Mouse (Mus musculus) cerebellum, adult 8-10 months (tissue): ENCODE results near the gene Apol9a.

Experiments
- DNase-seq: peaks from one replicate; pipeline ENCODE4 v3.0.0; 2022

Apol9a gene

DNA sequence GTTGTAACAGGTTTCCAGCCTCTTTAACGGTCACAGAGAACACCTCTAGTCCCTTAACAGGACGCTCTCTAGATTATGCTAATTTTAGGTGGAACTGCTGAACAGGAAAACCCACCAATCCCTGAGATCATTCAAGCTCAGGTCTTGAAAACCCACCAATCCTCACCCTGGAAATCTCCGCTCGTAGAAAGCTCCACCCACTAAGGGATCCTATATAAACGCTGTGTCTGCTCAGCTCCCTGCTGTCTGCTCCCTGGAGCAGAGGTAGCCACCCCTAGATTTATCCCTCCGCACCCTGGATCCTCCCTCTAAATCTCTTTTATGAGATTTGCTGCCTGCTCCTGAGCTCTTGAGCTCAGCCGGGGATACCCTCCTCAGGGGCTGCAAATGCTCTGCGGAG lies 40.3 kb downstream of the Apol9a start:
- DNase-seq = no peak

DNA sequence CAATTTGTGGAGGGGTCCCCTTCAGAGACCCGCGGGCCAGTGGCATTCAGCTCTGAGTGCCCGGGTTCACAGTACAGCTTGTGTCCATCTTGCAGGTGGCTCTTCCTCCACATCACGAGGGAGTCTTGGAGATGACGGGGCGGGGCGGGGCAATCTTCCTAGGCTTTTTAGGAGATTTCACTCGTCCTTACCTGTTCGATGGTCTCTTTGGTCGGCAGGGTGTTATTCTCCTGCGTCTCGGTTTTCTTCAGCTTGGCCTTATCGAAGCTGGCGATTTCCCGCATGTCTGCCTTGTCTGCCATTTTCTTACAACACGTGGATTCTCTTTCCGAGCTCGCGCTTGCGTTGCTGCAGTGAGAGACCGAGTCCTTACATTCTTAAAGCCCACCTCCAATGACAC lies 41.0 kb downstream of the Apol9a start:
- DNase-seq = no peak

DNA sequence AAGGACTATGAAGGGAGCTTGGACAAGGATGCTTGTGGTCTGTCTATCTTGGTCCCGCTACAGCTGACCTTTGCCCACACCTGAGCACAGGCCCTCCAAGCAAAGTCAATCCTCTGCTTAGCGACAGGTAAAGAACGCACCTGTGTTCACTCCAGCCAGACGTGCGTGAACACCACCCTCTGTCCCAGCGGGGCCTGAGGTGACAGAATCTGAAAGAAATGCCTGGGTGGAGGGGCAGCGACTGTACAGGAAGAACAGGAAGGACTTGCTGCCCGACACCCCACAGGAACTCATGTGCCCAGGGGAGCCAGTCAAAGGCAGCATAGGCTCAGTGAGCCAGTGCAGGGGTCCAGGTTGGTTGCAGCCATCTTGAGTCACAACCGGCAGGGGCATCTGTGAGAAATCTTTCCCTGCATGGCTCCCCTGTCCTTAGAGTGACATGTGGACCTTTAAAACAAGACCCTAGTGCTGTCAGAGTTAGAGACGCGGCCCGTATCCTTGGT lies 42.1 kb downstream of the Apol9a start:
- no peak for DNase-seq

DNA sequence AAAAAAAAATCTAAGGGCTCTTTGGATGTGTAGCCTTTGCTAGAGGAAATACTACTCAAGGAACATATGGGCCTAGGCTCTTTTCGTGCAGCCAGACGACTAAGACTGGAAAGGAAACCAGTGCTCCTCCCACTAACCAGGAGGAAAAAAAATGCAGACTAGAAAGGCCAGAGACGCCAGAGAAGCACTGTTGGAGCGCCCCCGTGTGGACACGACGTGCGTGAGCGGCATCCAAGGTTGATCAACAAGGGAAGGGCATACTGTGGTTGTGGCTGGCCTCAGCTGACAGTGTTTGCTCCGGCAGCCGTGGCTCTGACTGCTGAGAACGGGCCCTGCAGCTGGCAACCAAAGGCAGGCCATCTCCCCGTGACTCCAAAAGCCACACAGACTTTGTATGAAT lies 42.8 kb downstream of the Apol9a start:
- DNase-seq = peak; percentile 97

DNA sequence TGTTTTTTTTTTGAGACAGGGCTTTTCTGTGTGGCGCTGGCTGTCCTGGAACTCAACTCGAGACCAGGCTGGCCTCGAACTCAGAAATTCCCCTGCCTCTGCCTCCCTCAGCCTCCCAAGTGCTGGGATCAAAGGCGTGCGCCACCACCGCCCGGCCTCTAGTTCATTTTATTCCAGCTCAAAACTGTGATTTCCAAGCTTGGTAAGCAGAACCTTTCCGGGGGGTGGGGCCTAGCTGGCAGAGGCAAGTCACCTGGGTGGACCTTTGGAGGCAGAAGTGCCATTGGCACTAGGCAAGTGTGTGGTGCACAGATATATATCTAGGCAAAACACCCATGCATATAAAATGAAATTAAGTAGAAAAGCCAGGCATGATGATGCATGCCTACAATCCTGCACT lies 43.4 kb downstream of the Apol9a start:
- peak; percentile 53 for DNase-seq

DNA sequence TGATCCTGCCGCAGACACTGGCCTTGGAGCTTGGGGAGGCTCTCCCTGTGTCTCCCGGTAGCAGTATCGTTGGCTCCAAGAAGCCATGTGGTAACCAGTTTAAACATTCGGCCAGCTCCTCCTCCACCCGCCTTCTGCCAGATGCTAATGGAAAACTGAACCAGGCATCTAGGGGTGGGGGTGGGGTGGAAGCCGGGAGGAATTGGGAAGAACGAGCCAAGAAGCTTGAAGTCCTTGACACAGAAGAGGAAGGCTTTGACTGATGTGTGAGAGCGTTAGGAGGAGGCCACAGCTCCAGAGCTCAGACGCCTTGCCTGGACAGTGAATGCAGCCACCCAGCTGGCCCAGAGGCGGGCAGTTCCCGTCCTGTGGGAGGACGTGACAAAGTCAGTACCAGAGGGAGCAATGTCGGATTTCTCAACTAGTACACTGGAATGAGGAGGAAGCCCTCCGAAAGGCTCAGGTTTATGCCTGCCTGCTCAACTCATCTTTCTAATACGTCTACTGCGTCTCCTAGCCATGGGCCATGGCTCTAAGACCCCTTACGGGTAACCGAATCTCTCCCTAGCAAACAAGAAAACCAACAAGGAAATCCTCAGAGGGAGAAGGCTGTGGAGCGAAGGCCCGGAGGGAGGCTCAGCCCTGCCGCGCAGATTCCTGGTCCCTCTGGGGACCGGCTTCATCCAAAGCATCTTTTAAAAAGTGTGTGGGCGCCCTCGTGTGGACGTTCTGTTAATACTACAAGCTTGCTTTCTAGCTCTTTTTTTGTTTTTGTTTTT lies 44.0 kb downstream of the Apol9a start:
- peak; percentile 85 for DNase-seq

DNA sequence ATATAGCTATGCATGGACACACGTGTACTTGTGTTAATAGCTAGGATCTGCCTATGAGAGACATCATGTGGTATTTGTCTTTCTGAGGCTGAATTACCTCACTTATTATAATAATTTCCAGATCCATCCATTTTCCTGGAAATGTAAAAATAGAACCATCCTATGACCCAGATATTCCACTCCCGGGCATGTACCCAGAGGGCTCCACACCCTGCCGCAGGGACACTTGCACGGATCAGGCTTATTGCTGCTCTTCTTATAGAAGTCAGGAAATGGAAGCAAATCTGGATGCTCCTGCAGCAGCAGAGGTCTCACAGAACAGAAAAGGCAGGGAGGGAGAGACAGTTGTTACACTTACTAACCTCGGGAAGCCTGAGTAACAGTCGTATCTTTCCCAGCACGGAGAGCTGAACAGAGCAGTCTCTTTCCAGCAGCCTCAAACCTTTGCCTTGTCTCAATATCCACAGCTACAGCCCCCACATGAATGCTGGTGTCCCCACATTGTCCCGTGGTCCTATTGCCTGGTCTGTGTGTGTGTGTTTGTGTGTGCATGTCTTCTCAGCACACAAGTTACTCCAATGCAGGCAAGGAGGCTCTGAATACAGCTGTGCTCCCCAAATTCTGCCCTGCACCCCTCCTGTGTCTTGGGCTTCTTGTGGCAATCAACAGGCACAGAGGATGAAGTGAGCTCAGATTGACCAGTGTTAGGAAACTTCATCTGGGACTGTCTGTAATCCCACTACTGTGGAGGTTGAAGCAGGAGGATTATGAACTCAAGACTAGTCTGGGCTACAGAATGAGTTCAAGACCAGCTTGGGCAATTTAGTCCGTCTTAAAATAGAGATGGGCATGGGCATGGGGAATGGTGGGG lies 45.0 kb downstream of the Apol9a start:
- DNase-seq = no peak

DNA sequence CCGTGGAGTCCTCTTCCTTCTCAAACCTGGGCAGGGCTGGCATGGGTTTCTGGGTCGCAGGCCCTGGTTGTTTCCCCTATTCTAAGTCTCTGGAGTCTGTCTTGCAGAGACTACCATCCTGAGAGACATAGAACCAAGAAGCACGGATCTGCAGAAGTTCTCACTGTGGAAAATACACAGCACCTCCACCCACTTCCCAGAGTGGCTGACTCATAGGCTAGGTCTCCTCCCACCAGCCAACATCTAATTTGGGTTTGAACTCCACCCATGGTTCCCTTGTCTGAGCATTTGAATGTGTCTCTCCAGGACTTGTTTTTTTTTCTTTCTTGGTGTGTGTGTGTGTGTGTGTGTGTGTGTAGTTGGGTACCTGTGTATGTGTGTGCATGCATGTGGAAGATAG lies 46.9 kb downstream of the Apol9a start:
- DNase-seq = no peak

DNA sequence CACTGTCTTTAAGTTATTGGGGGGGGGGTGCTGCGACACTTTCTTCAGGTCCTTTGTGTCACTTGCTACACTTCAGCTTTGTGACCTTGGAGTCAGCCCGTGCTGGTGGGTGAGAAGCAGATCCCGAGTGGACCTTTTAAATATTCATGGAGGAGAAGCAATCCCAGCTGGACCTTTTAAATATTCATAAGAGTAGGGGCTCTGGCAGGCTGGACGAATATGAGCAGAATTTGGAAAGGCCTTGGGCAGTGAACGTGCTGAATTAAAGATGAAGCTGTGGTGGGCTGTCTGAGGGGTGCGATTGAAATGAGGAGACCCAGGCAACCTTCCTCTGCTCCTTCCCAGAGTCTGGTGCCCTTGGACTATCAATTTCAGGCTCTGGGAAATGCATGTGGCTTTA lies 47.4 kb downstream of the Apol9a start:
- no peak for DNase-seq

DNA sequence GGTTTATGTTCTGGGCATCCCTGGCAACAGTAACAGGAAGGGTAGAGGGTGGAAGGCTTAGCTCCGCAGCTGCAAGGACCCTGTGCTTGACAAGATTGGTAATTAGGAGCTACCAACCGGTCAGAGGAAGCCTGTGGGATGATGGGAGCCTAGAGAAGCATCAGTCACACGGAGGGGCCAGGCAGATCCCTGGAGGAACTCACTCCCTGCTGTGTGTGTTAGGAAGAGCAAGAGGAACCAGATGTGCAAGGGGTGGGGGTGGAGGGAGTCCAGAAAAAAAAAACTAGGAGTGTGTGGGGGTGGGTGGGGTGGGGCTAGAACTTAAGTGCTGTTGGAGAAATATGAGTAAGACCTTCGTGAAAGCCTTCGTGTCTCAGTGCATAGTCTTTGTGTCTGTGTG lies 48.0 kb downstream of the Apol9a start:
- no peak for DNase-seq

DNA sequence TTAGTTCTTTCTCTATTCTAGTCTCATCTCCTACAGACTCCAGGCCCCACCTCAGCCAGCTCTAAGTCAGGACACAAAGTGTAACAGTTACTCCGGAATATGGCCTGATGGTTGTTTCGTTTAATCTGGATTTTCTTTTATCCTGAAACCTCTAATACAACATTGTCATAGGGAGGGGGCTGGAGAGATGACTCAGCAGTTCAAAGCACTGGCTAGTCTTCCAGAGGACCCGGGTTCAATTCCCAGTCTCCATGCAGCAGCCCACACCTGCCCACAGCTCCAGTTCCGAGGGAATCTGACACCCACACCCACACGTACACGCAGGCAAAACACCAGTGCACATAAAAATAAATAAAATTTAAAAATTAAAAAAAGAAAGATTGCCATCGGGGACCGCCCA lies 51.0 kb downstream of the Apol9a start:
- DNase-seq = no peak

DNA sequence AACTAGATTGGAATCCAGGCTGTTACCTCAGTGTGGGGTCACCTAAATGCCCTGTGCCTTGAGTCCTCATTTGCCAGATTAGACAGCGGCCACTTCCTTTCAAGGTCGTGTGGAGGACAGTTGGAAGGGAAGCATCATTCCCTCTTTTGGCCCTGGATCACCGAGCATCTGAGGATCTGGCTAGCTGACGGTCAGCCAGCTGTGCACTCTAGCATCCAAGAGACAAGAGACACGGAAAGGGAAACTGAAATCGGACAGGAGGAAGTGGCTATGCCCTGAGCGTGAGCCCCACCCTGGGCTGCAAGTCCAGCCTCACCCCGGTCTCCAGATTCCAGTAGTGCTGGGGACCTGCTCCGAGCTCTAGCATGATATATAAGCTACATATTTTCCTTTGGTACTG lies 51.4 kb downstream of the Apol9a start:
- no peak for DNase-seq

DNA sequence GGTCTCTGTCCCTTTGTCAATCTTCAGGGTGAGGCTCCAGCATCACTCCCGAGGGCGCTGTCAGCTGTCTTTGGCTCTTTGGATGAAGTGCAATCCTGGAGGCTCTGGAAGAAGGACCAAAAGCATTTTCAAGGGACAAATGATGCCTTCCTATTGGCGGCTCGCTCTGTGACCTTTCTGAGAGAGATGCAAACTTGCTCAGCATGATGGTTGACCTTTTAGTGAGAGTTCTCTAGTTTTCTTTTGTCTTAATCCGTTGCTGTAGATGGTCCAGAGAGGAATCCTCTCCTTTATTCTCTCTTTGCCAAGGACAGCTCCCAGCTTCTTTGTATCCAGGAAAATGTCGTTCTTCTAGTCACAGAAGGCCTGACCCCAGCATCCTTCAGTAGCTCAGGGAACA lies 51.9 kb downstream of the Apol9a start:
- no peak for DNase-seq

DNA sequence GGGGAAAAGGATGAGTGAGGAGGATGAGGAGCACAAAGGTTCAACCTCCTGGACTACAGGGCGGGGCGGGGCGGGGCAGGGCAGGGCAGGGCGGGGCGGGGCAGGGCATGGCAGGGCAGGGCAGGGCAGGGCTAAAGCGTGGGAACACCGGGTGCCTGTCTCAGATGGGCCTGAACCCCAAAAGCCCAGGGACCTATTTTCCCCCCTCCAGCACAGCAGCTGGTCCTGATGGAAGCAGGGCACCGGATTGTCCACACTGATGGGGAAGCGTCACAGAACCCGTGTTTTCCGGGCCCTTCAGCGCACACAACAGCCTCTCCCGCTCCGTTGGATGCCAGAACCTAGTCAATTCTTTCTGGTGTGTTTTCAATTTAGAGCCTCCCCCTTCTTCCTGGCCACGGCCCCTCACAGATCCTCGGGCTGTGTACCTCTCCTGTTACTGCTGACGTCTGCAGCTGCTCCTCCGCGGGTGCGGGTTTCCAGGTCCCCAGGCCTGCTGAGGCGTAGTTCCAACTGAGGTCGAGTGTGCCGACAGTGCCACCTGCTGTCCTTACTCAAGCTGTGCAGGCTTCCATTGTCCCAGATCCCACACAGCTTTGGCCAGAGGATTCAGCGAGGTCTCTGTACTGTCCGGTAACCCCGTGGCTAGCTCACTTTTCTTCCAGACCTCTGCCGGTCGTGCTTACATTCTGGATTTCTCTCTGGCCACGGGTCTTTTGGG lies 52.5 kb downstream of the Apol9a start:
- DNase-seq = peak; percentile 91

DNA sequence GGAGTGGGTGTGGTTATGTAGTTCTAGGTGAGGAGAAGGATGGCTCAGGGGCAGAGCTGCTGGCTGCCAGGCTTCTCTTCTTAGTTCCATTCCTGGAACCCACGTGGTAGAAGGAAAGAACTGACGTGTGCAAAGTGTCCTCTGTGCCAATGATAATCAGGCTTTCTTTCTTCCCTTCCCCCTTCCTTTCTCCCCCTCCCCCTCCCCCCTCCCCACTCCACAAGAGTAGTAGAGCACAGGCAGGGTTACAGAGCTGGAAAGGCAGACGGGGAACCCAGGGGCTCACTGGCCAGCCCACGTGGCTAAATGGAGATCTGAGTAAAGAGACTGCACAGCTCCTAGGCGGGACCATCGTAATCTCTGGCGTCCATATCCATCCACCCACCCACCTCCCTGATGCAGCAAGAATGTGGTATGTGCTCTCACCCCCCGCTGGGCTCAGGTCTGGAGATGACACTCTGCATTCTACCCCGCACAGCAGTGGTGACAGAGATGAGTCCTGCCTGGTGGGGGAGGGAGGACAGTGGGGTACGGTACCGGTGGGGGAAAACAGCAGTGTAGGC lies 54.6 kb downstream of the Apol9a start:
- no peak for DNase-seq

DNA sequence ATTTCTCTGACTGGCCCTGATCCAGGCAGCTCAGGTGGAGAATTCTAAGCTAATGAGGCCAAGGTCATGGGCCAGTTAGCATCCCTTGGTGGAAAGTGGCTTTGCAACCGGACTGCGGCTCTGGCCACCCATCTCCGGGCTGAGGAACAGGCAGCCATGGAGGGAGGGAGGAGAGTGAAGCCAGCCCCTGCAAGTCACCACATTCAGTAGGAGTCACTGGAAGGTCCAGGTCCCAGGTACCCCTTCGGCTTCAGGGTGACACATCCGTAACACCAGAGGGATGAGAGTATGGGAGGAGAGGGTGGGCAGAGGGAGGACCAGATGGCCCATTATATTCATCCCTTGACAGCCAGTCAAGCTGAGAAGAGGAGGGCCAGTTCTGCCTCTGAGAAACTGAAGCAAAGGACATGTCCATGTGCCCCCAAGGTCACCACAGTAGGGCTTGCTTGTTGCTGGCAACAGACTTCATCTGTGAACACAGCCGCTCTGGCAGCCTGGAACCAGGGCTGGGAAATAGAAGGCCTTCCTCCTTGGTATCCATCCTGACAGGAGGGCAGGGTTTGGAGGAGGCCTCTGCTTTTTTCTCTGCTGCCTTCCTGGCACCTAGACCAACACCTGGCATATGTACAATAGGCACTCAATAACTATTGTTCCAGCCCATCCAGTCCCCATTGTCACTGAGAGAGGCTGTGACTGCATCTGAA lies 55.9 kb downstream of the Apol9a start:
- no peak for DNase-seq

DNA sequence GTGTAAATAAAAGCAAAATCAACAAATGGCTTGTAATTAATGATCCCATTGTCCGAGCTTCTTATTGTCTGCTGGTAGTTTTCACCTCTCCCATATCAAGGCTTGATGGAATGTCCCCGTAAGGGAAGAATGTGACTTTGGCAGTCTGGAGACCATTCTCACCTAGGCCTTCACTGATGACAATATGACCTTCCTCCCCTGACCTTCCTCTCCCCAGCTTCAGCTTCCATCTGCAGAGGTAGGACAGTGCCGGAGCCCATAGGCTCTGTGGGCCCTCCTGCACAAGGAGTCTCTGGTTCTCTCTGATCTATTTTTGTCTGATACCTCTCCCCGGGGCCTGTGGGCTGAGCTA lies 56.5 kb downstream of the Apol9a start:
- no peak for DNase-seq
